In the genomic region with DNA sequence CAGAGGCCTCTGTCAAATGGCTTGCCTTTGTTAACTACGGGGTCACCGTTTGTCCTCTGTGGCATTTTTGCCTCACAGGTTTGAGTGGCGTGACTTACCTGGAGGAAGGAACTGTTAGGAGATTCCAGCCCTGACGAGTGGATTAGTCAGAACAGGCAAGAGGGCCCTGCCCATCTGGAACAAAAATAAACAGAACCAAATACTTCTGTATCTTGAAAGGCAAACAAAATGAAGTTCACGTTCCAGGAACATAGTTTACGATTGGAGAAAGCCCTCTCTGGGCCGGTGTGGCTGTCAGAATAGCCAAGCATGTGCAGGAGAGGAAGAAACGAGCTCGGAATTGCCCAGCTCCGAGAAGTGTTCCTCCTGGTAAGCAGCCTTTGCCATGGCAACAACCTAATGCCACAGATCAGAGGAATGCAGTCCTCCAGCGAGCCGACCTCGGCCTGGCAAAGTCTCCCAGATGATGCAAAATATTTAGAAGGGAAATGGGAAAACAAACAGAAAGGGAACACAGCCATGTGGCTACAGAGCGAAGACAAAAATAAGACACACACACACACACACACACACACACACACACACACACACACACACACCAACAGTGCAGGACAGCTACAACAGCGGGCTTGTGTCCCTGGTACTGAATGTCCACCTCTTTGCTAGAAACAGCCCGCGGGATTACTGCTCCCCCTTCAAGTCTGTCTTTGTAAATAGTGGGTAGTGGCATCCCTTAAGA, we compare ENCODE assay signal across 8 mouse cellular contexts.
DNase-seq lines count a peak whose midpoint lies in the region; ATAC-seq and TF ChIP-seq lines count a peak whose summit lies in the region.

No protein-coding gene starts in this region.

- H3K27me3 ChIP-seq in cerebellum, adult 2 months (ENCODE audit: control insufficient read depth, insufficient read depth, low read length), result no peaks in the 10 kb centered on the region
- H3K27me3 ChIP-seq in forebrain, embryonic 12.5 days, result no peaks in the 10 kb centered on the region
- H3K27me3 ChIP-seq in lung, embryonic 16.5 days (ENCODE audit: control insufficient read depth, insufficient read depth, low read depth, low read length), result no peaks in the 10 kb centered on the region
- no peaks in the 10 kb centered on the region for H3K27me3 ChIP-seq in thymus, adult 2 months (ENCODE audit: control insufficient read depth, insufficient read depth, low read length)

- peak; percentile 6 to 11 for DNase-seq in cerebellum, adult 2 months
- no peak for DNase-seq in cerebellum, adult 18-20 months
- DNase-seq in heart, postnatal 14 days, result peak; percentile 26
- peak; percentile 39 to 51 for DNase-seq in kidney, postnatal 36 days
- peak; percentile 58 for DNase-seq in ovary, postnatal 36 days (ENCODE audit: low spot score)
- no peak for DNase-seq in thymus, adult 2 months

- no peak for TF ChIP-seq CTCF in cerebellum, adult 2 months (IDR thresholded peaks at IDR 0.05; ENCODE audit: borderline replicate concordance, insufficient read depth, low read depth, low read length)
- no peak for TF ChIP-seq CTCF in thymus, adult 2 months (IDR thresholded peaks at IDR 0.05; ENCODE audit: borderline replicate concordance, control insufficient read depth, extremely low read depth, insufficient read depth, low read length, poor library complexity)

- H3K4me3 ChIP-seq in cerebellum, adult 2 months (replicated peaks; ENCODE audit: insufficient read depth, low read depth, low read length), result no peak overlapping the region
- H3K4me3 ChIP-seq in forebrain, embryonic 12.5 days (replicated peaks), result no peak overlapping the region
- no peak overlapping the region for H3K4me3 ChIP-seq in lung, embryonic 16.5 days (ENCODE audit: low read length)
- no peak overlapping the region for H3K4me3 ChIP-seq in thymus, adult 2 months (ENCODE audit: control insufficient read depth, insufficient read depth, low read length)

- ATAC-seq in forebrain, embryonic 12.5 days (ENCODE audit: low FRiP score), result peak; percentile 79
- ATAC-seq in lung, embryonic 16.5 days (ENCODE audit: low read depth), result peak; percentile 77

- H3K4me1 ChIP-seq in cerebellum, adult 2 months (ENCODE audit: control insufficient read depth, insufficient read depth, low read length), result no peaks in the 10 kb centered on the region; the same call in 1 of the 2 replicates
- peaks cover 25% of the 10 kb centered on the region for H3K4me1 ChIP-seq in forebrain, embryonic 12.5 days
- peaks cover 28% of the 10 kb centered on the region for H3K4me1 ChIP-seq in lung, embryonic 16.5 days (replicated peaks; ENCODE audit: control insufficient read depth, insufficient read depth, low read length)
- H3K4me1 ChIP-seq in thymus, adult 2 months (replicated peaks; ENCODE audit: control insufficient read depth, insufficient read depth, low read length), result no peaks in the 10 kb centered on the region

- H3K9me3 ChIP-seq in forebrain, embryonic 12.5 days, result no peaks in the 10 kb centered on the region; the same call in 1 of the 2 replicates
- no peaks in the 10 kb centered on the region for H3K9me3 ChIP-seq in lung, embryonic 16.5 days (ENCODE audit: control insufficient read depth, low read length)

- no peaks in the 10 kb centered on the region for H3K36me3 ChIP-seq in forebrain, embryonic 12.5 days (replicated peaks)
- H3K36me3 ChIP-seq in lung, embryonic 16.5 days (ENCODE audit: control insufficient read depth, insufficient read depth, low read length), result no peaks in the 10 kb centered on the region
- H3K36me3 ChIP-seq in thymus, adult 2 months (ENCODE audit: control insufficient read depth, insufficient read depth, low read length), result no peaks in the 10 kb centered on the region

- intact Hi-C loops in heart, postnatal 14 days (cut with DNase I), result loop anchor here (1.0 to 5.0 kb wide), 4 partner anchors 61 to 186 kb away; a partner anchor contains a TSS

- WGBS in cerebellum, adult 2 months, result 33% methylated on average over 17 of the region's 17 CpGs
- WGBS in forebrain, embryonic 12.5 days, result 13% methylated on average over 17 of the region's 17 CpGs
- 11% methylated on average over 17 of the region's 17 CpGs for WGBS in lung, embryonic 16.5 days
- WGBS in thymus, adult 2 months, result 68% methylated on average over 17 of the region's 17 CpGs

- H3K27ac ChIP-seq in cerebellum, adult 2 months (ENCODE audit: insufficient read depth, low read length), result no peak overlapping the region
- H3K27ac ChIP-seq in forebrain, embryonic 12.5 days, result peak overlapping the region; percentile 65; the same call in 1 of the 2 replicates
- H3K27ac ChIP-seq in lung, embryonic 16.5 days (ENCODE audit: low read length), result peak overlapping the region; percentile 88
- no peak overlapping the region for H3K27ac ChIP-seq in thymus, adult 2 months (ENCODE audit: control insufficient read depth, insufficient read depth, low read length)

- no peak for TF ChIP-seq POLR2A in cerebellum, adult 2 months (IDR thresholded peaks at IDR 0.05; ENCODE audit: borderline replicate concordance, insufficient read depth, low read length)
- no peak for TF ChIP-seq POLR2A in thymus, adult 2 months (IDR thresholded peaks at IDR 0.05; ENCODE audit: control insufficient read depth, extremely low read depth, insufficient read depth, low read length, poor library complexity)

- peak overlapping the region; percentile 34 for H3K4me2 ChIP-seq in forebrain, embryonic 12.5 days
- H3K4me2 ChIP-seq in lung, embryonic 16.5 days (ENCODE audit: low read depth, low read length), result peak overlapping the region; percentile 39

- H3K9ac ChIP-seq in forebrain, embryonic 12.5 days, result no peak overlapping the region
- H3K9ac ChIP-seq in lung, embryonic 16.5 days (ENCODE audit: low read length), result peak overlapping the region; percentile 12; the same call in 1 of the 2 replicates

Comparison
In these comparisons a context has a peak if more than half of its experiments do, and no peak if none do; other contexts are left out.
1. DNase-seq: peak in cerebellum, adult 2 months (2 of 2), heart, postnatal 14 days (2 of 2), kidney, postnatal 36 days (2 of 2) and ovary, postnatal 36 days (single experiment); none in cerebellum, adult 18-20 months (0 of 2) and thymus, adult 2 months (single experiment).
2. H3K27ac ChIP-seq: peak in forebrain, embryonic 12.5 days (single experiment) and lung, embryonic 16.5 days (single experiment); none in cerebellum, adult 2 months (single experiment) and thymus, adult 2 months (single experiment).